Mouse (Mus musculus) adrenal gland, postnatal 4 days (tissue): ENCODE measurements at regions not wholly inside any gene's neighbourhood (a gene's known extent, or its start where the extent isn't known, plus 50 kb on each side); places are given as distances from the start of the nearest gene placed in this dataset.

Source experiments
- DNase-seq, 2 experiments: peaks; one replicate each; pipeline ENCODE4 v3.0.0; 2021 to 2022; ENCODE audit warnings: low spot score in 2 of 2, mixed read lengths in 2 of 2

DNA sequence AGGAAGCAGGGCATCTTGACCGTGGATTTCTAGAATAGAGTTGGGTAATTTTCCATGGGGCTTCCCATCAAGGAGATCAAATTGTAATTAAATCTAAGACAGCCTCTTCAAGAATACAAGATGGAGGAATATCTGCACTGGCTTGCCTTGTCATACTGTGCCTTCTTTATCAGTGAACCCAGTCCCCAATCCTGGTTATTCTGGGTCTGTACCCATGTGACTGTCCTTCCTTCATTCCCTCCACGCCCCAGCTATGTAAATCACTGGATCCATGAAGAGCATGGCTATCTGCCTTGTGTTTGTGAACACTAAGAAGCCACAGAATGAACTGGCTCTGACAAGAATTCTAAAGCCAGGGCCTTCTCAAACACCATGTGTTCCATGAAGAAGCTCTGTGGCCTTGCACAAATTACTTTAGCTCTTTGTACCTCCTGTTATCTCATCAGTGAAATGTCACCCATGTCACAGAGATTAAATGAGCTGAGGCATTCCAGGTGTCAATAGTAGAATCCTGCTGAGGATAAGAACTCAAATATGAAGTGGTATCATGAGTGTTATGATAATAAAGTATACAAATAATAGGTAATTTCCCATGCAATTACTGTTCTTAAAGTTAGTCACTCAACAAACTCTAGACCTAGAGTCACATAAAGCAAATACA lies 637.0 kb upstream of the Cdh11 start:
- no peak for DNase-seq

DNA sequence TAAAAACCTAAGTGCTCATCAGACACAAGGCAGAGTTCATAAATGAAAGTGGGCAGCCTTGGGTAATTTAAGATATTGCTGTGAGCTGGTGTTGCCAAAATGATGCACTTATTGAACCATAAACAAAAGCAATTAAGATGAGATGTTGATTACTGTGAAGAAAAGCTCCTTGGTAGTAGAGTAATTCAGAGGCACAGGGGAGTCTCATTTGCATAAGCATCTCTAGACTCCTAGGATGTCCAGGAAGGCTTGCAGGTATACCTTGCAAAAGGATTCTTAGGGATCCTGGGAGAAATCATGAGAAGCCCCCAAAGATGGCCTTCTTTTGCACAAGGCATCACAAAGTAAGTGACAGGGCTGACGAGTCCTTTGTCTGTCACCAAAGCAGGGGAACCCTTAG lies 640.5 kb upstream of the Cdh11 start:
- DNase-seq: no peak

DNA sequence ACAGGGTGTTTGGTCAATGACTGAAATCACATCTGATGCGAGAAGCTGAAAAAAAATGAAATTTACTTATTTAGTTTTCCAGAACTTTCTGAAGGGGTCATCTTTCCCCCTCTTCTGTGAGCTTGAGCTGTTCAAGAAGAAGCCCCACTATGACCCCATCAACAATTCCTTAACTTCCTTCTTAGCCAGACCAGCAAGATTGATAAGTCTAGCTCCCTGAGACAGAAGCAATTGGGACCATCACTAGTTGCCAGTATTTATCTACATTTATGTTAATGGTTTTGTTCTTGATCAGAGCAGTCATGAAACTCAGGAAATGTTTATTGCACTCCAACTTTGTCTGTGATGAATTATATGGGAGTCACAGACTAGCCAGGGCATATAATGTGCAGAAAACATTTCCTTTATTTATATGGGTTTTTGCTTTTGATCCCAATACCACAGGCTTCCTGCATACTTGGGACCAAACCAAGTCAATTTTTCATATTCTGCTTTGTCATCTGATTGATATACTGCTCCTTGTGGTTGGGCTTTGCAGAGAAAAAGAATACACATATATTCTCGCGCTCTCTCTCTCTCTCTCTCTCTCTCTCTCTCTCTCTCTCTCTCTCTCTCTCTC lies 645.5 kb upstream of the Cdh11 start:
- DNase-seq: no peak

DNA sequence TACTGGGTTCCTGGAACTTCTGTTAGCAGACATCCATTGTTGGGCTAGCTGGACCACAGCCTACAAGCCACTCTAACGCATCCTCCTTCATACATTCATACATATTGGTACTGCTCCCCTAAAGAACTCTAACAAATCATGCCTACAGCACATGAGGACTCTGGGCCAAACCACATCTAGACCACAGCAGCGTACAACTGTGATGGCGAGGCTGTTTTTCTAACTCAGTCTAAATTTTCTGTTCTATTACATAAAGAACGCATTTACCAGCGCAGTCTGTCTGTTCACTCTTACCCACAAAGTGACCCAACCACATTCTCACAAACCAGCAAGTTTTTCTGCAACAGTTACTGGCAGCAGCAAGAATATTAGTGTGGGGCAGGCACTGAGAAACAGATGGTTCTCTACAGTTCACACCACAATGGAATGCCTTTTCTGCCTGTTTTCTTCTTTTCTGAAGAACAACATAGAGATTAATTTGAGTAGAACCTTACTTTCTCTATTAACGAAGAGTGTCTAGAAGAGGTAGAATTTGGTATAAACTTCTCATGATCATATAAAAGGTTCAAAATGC lies 648.2 kb upstream of the Cdh11 start:
- no peak for DNase-seq

DNA sequence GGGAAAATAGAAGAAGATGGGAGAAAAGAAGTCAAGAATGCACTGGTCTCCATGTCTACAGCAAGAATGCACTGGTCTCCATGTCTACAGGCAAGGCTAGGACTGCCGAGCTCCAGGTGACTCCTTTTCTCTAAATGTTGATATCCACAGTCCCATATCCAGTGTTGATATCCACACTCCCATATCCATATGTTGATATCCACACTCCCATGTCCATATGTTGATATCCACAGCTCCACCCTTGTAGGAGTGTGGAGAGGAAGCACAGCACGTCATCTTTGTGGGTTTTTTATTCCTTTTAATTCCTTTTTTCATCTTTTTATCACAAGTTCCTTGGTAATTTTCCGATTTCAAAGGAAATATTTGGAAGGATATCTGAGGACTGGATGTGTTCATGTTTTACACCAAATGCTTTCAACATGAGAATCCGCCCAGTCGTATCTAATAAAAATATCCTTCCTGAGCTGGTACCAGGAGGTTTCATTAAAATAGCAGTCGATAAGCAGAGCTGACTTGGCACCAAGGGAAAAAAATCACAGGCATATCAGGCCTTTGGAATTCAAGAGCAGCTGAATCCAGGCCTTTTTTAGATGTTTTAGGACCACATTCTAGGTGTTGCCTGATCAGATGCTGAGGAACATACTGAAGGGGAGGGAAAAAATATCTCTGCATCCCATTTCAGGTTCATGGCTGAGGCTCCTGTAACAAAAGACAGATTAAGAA lies 653.7 kb upstream of the Cdh11 start:
- DNase-seq: no peak

DNA sequence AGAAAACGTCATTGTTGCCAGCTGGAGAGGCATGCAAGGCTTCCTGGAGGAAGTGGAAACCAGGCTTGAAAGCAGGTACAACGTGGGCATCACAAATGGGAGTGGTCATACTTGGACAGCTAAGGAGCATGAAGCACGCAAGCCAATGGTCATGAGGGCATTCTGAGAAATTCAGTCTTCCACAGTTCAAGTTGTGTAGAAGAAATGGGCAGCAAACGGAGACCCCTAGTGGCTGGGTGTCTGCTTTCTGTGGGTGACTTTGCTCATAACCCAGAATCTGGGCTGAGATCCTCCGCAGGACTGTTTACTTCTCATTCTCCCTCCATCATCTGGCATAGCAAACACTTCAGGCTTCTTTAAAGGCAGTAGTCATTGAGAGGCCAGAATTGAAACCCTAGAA lies 655.7 kb upstream of the Cdh11 start:
- DNase-seq: peak in 1 of 2 experiments; percentile 5

DNA sequence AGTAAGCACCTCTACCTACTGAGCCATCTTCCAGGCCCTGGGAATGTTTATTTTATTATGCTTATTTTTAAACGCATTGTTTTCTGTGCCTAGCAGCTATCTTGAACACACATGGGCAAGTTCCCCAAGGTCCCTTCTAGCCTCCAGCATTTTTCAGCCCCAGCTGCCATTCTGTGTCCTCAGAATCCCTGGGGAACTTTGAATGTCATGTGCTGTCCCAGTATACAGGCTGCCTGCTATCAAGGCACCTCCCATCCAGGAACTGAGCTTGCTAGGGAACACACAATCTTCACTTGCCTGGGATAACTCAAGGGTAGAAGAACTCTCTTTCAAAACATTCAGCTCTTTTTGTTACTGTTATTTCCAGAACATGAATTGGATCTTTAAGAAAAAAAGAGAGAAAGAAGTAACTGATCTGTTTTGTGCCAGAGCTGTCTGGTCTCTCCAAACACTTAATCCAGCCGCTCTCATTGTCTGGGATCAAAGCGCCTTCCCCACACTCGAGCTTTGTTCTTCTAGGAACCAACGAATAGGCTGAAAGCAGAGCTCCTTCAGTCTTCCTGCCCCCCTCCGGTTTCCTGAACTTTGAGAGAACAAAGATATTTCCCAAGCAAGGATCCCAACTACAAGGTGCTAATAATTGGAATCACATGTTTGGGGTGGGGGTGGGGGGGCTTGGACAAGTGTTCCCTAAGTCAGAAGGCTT lies 657.1 kb upstream of the Cdh11 start:
- no peak for DNase-seq

DNA sequence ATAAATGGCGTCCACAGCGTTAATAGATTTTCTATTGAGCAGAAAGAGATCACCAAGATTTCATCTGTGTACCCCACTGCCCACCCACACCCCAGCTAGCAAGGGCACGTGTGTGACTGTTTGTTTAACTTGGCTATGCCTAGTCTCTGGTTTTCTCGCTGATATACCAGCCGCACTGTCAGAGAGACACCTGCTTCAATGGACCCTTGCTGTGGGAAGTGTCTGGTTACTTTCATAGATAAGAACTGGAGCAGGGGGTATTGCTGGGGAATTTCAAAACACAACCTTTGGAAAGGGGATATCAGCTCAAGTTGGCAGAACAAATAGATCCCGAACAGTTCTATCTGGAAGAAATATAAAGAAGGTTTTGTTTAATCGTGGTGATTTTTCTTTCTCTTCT lies 656.8 kb upstream of the Cdh5 start:
- no peak for DNase-seq

DNA sequence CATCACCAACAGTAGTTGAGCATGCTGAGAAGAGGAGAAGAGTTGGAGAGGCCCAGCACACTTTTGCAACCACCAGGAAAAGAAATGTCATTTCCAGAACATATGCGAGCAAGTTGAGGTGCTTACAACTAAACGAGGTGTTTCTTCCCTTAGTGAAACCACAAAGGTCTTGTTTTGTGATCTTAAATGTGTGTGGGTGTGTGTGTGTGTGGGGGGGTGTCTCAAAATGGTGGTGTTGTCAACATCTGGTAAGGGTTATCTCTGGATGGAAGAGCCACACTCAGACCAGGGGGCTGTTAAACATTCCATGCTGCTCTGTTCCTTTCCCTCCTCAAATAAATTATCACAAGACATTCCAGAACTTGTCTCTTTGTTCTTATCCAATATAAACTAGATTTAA lies 656.0 kb upstream of the Cdh5 start:
- no peak for DNase-seq

DNA sequence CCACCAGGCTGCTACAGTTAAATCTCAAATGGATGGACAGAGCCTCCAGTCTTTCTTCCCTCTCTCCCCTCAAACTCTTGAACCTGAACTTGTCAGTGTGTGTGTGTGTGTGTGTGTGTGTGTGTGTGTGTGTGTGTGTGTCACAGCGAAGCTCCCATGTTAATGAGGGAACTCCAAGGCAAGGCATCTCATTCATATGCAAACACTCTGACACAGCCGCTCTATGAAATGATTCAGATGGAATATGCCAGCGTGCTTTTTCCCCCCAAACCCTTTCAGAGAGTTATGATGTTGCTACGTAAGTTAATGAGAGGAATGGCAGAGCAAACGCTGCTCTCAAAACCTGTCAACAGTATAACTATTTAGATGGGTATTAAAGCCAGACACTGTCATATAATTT lies 653.5 kb upstream of the Cdh5 start:
- DNase-seq: no peak

DNA sequence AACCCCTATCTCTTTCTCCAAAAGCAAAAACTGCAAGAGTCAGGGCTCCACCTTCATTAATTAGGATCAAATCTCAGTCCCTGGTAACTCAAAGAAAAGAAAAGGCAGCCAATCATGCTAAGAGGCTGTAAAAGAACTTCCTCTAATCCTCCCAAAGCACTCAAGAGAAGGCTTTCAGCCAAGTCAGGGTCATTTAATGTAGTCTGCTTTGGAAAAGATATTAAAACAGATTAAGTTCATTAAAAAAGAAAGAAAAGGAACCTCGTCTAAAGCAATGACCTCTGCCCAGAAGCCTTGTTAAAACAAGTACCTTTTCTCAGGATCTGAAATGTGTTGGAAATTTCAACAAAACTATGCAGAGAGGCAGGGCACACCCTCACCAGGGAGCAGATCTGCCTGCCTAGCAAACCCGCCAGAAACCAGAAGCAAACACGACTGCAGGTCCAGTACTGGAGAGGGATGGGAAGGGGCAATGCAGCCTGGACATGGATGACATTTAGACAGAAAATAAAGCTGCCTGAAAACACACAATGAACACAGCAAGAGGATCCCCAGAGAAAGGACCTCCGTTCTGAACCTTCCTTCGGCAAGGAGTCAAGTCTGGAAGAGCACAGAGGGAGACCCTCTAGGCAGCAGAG lies 649.9 kb upstream of the Cdh5 start:
- no peak for DNase-seq

DNA sequence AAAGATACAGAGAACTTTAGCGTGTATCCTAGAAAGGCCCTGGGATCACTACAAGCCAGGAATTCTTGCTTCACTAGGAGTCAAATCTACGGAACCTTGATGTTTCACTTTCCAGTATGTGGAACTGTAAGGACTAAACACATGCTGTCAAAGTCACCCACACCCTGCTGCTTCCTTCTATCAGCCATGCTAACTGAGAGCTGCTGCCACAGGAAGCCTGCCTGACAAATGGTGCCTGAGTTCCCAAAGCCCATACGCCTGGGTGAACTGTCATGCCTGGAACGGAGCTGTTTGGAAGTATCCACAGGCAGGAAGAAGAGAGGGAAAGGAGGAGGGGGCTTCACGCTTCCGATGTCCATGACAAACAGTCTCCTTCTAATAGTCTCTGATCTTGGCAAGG lies 644.2 kb upstream of the Cdh5 start:
- DNase-seq: no peak

DNA sequence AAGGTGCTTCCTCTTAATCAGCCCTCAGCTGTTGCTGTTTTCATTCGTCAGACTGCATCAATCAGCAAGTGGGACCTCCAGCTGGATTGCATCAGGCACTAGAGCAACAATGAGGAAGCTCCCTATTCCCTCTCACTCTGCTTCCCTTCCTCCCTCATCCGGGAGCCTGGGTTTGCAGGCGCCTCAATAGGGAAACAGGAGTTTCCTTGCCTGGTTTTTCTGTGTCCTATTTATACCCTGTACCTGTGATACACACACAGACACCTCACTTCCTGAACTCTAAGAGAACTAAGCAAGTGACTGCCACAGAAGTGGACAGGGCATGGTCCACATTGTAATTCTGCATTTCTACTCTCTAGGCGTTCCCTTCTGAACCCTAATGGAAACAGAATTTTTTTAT lies 637.9 kb upstream of the Cdh5 start:
- no peak for DNase-seq

DNA sequence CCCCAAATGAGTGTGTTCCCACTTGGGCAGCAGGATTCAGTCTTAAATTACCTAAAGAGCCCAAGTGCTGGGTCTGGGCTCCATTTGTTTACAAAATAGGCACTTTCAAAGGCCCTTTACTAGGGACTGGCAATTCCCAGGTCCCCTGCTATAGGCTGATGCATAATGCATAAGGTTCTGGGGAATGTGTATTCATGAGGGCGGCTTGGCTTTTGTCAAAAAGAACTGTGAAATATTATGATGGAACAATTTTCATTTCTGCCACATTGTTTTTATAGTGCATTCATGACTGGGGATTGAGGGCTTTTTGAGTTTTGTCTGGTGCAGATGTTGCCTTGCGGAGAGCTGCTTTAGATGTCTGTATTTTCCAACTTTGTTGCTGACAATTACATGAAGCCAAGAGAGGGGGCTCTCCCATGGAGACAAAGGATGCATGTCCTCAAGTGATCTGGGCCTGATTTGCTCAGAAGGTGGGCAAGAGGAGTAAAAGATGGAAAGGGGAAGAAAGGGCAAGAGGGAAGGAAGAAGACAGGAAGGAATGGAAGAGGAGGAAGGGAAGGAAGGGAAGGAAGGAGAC lies 636.6 kb upstream of the Cdh5 start:
- no peak for DNase-seq

DNA sequence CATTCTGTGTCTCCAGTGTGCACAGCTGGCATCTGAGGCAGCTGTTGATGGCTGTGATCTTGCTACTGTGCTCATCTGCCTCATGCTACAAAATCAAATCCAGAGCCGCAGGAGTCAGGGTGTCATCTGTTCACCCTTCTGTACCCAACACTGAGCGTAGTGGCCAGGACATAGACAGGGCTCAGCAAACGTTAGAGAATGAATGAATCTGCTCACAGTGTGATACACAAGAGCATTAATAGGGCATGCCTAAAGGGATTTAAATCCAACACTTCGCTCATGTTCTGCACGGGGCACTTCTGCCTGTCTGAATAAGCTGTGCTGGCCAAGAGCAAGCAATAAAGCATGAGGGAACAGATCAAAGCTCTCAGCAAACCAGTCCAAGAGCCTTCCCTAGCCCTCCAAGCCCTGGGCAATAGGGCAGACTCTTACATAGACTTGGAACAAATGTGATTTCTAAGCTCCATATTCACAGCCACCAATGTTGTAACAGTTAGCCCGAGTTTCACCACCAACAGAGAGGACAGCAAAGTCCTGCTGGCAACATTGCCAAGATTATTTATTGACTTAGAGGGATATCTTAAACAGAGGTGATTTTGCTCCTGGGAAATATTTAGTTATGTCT lies 633.8 kb upstream of the Cdh5 start:
- no peak for DNase-seq

DNA sequence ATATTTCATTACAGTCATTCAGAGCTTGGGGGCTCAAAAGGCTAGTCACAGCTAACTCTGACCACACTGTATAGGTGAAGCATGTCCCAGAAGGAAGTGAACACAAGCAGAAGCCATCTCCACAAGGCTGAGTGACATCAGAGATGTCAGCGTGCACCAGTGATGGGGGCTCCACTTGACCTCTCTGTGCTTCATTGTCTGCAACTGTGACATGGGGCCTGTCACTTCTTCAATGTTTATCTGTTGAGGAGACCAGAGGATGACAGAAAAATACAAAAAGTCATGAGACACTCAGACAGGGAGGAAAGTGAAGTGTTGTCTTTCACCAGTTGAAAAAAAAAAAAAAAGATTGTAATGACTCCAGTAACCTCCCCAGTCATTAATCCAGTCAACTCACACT lies 632.4 kb upstream of the Cdh5 start:
- no peak for DNase-seq

DNA sequence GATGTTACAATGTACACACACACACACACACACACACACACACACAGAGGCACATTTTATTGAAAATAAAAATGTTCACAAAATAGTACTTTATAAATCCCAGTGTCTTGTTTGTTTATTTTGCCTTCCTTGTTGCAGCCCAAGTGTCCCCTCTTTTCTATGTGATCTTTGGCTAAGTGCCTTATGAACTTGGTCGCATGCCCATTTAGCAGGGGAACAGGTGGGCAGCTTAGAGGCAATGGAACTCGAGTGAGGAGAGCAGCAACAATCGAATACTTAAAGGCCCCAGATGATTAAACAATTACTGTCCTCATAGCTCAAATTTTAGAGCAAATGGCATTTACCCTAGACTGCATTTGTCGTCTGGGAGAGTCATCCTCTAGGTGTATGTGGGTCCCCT lies 631.1 kb upstream of the Cdh5 start:
- DNase-seq: no peak

DNA sequence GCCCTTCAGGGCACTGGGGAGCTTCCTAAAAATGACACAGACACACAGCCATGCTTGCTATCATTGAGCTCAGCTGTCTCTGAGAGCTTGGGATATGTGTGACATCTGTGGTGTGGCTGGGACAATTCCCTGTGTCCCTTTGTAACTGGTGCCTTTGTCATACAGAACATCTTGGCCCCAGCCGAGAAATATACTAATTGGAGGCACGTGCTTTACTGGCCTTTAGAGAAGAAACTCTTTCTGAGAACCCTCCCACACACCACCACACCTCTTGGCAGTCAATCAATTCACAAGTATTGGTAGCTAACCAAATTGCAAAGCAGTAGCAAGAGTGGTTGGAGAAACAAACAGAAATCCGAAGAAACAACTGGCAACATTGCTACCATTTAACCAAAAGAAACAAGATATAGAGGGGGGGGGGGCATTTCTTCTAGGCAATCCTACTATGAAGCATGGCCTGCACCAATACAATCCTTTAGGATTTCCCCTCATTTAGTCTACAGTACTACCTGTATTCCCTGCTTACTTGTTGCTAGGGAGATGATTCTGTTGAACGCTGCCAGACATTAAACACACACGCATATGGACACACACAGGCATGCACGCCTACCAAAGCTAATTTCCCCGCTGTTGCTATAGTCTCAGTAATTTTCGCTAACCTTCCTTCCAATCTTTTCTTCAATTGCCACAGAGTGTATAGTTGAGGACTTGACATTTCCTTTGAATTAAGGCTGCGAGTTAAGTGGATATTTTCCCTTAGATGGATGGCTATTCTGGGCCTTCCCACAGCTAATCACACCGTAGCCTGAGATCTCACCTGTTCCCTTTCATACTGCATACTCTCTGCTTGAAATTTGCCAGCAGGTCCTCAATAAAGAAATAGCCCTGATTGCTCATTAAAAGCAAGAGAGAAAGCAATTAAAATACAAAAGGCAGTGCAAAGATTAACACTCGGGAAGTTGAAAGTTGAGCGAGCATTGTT lies 625.3 kb upstream of the Cdh5 start:
- no peak for DNase-seq

DNA sequence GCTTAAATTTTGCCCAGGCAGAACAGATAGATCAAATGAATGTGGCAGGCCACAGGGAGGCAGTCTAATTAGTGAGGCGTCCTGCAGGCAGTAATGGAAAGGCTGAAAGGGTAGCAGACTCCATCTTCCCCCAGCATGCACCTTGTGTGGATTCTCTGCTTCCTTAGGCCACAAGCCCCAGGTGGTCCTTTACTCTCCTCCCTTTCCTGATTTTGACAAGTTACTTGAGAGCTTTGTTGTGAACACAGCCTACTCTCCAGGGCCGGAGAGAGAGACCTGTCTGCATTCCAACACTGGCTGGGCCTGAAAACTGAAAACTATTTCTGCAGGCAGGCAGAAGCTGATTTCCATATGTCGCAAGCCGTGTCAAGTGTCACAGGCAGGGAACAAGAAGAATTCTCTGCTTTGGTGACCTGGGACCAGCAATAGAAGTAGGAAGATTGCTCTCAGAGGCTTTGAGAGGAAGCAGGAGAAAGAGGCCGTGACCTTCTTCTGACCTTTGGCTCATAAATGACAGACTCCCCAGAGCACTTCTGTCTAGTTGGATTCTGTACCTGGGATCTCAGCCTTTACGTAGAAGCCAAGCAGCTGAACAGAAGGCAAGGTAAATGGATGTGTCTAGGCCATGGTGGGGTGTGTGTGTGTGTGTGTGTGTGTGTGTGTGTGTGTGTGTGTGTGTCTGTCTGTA lies 619.2 kb upstream of the Cdh5 start:
- no peak for DNase-seq
